13 mouse cellular contexts compared by ENCODE assay signal in the genomic region with DNA sequence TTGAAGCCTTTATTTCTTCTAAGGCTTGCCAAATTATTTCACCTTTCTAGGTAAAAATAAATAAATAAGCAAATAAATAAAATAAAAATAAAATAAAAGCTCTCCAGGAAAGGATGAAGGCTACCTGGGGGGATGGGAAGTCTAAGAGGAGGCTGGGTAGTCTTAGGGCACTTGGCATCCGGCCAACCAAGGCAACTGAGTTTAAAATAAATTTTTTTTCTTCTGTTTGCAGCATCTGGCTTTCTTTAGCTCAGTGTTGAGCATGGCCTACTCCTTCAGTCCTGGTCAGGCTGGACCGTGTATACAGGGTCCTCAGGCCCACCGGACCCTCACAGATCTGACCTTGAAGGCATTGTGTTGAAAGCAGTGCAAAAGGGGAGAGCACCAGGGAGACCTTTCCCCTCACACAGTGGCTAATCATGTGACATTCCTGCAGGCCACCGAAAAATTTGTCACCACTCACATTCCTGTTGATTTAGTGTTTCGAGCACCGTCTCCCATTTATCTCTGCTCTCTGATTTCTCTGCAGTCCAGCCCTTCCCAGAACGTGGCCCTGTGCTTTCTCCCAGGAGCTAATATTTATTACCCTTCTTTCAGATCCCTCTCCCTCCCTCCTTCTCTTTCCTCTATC. TPM values are rescaled to one million over a fixed set of nuclear protein-coding genes. Genes with fewer than 3 reads are reported as not detected.
A peak's percentile ranks its signal among the peaks of the same experiment; 100 is the strongest.
DNase-seq lines count a peak whose midpoint lies in the region; ATAC-seq and TF ChIP-seq lines count a peak whose summit lies in the region.
"Had no signal": no experiment of that assay in that cellular context is flagged by ENCODE, and none has a peak within 500 bp of the region (broad histone marks: within the 10 kb centered on the region; RNA-seq: fewer than 3 reads in every experiment).

No protein-coding gene starts in this region.

- intact Hi-C loops in heart, postnatal 10 days (cut with DNase I), result loop anchor here (2.0 kb wide), 1 partner anchor 16 kb away; no protein-coding TSS in a partner anchor

- WGBS in heart, embryonic 15.5 days, result 20% methylated on average over 7 of the region's 7 CpGs
- WGBS in midbrain, embryonic 11.5 days, result 35% methylated on average over 7 of the region's 7 CpGs
- 33% methylated on average over 7 of the region's 7 CpGs for WGBS in midbrain, postnatal 0 days
- 28% methylated on average over 7 of the region's 7 CpGs for WGBS in stomach, embryonic 15.5 days

- H3K27ac ChIP-seq in heart, embryonic 15.5 days, result peak overlapping the region; percentile 18; the same call in 1 of the 2 replicates
- H3K27ac ChIP-seq in midbrain, embryonic 11.5 days (ENCODE audit: low read depth, low read length), result no peak overlapping the region
- H3K27ac ChIP-seq in midbrain, postnatal 0 days (ENCODE audit: low read depth, low read length), result no peak overlapping the region
- no peak overlapping the region for H3K27ac ChIP-seq in stomach, embryonic 15.5 days
- H3K27ac ChIP-seq: midbrain, embryonic 15.5 days had no signal

- H3K4me1 ChIP-seq in heart, embryonic 15.5 days (replicated peaks), result peaks cover 46% of the 10 kb centered on the region
- H3K4me1 ChIP-seq in midbrain, embryonic 11.5 days (ENCODE audit: control insufficient read depth, insufficient read depth, low read length), result peaks cover 21% of the 10 kb centered on the region
- peaks cover 16% of the 10 kb centered on the region; the same call in 1 of the 2 replicates for H3K4me1 ChIP-seq in midbrain, postnatal 0 days (ENCODE audit: insufficient read depth, low read length)
- H3K4me1 ChIP-seq in stomach, embryonic 15.5 days, result peaks cover 32% of the 10 kb centered on the region

- no peaks in the 10 kb centered on the region for H3K36me3 ChIP-seq in heart, embryonic 15.5 days
- H3K36me3 ChIP-seq in midbrain, embryonic 11.5 days (ENCODE audit: control insufficient read depth, insufficient read depth, low read length), result no peaks in the 10 kb centered on the region
- H3K36me3 ChIP-seq in midbrain, postnatal 0 days (ENCODE audit: insufficient read depth, low read length), result no peaks in the 10 kb centered on the region
- H3K36me3 ChIP-seq in stomach, embryonic 15.5 days, result no peaks in the 10 kb centered on the region
- H3K36me3 ChIP-seq: midbrain, embryonic 15.5 days had no signal

- no peak for TF ChIP-seq CTCF in midbrain, postnatal 0 days (IDR thresholded peaks at IDR 0.05)

- H3K9ac ChIP-seq in heart, embryonic 15.5 days, result no peak overlapping the region
- no peak overlapping the region for H3K9ac ChIP-seq in midbrain, embryonic 11.5 days (ENCODE audit: low read length)
- no peak overlapping the region for H3K9ac ChIP-seq in midbrain, postnatal 0 days (replicated peaks; ENCODE audit: low read length, poor library complexity, severe bottlenecking)
- no peak overlapping the region for H3K9ac ChIP-seq in stomach, embryonic 15.5 days
- H3K9ac ChIP-seq: liver, postnatal 0 days; midbrain, embryonic 15.5 days had no signal

- no peak overlapping the region for H3K4me3 ChIP-seq in heart, embryonic 15.5 days
- no peak overlapping the region for H3K4me3 ChIP-seq in midbrain, embryonic 11.5 days (ENCODE audit: low read depth, low read length)
- no peak overlapping the region for H3K4me3 ChIP-seq in midbrain, postnatal 0 days (ENCODE audit: low read depth, low read length)
- no peak overlapping the region for H3K4me3 ChIP-seq in stomach, embryonic 15.5 days (replicated peaks)
- H3K4me3 ChIP-seq: midbrain, embryonic 15.5 days had no signal

- no peaks in the 10 kb centered on the region for H3K9me3 ChIP-seq in heart, embryonic 15.5 days (replicated peaks)
- H3K9me3 ChIP-seq in midbrain, embryonic 11.5 days (ENCODE audit: control insufficient read depth, low read length), result no peaks in the 10 kb centered on the region
- no peaks in the 10 kb centered on the region for H3K9me3 ChIP-seq in midbrain, postnatal 0 days (ENCODE audit: low read length)
- no peaks in the 10 kb centered on the region for H3K9me3 ChIP-seq in stomach, embryonic 15.5 days
- H3K9me3 ChIP-seq: G1E; midbrain, embryonic 15.5 days had no signal

- no peaks in the 10 kb centered on the region for H3K27me3 ChIP-seq in heart, embryonic 15.5 days
- H3K27me3 ChIP-seq in midbrain, embryonic 11.5 days (ENCODE audit: control insufficient read depth, insufficient read depth, low read length), result peaks cover 48% of the 10 kb centered on the region
- H3K27me3 ChIP-seq in midbrain, postnatal 0 days (ENCODE audit: insufficient read depth, low read length), result no peaks in the 10 kb centered on the region
- no peaks in the 10 kb centered on the region for H3K27me3 ChIP-seq in stomach, embryonic 15.5 days (replicated peaks)

- H3K4me2 ChIP-seq in heart, embryonic 15.5 days, result peak overlapping the region; percentile 21; the same call in 1 of the 2 replicates
- no peak overlapping the region for H3K4me2 ChIP-seq in midbrain, embryonic 11.5 days
- no peak overlapping the region for H3K4me2 ChIP-seq in midbrain, postnatal 0 days (ENCODE audit: low read depth, low read length, poor library complexity, severe bottlenecking)
- H3K4me2 ChIP-seq in stomach, embryonic 15.5 days, result 0 out of 2 replicates have a peak overlapping the region, but pooled peaks have one; percentile 3
- H3K4me2 ChIP-seq: midbrain, embryonic 15.5 days had no signal

- DNase-seq in adrenal gland, adult 2 months, result peak; percentile 47
- no peak for DNase-seq in adrenal gland, postnatal 10 days
- DNase-seq in heart, postnatal 10 days, result no peak
- peak; percentile 82 for DNase-seq in midbrain, embryonic 11.5 days (ENCODE audit: low spot score, missing footprints)
- no peak for DNase-seq in midbrain, postnatal 0 days (ENCODE audit: low spot score)
- no peak for DNase-seq in cerebellum, adult 11-12 months
- DNase-seq: kidney, adult 2 months; layer of hippocampus, adult 9-11 months; liver, postnatal 0 days had no signal

- ATAC-seq in heart, embryonic 15.5 days (replicated peaks; ENCODE audit: insufficient number of reproducible peaks, insufficient read depth, low FRiP score, low read depth), result no peak
- no peak for ATAC-seq in midbrain, embryonic 11.5 days (ENCODE audit: low FRiP score)
- no peak for ATAC-seq in midbrain, postnatal 0 days (ENCODE audit: low FRiP score)
- ATAC-seq in stomach, embryonic 15.5 days (ENCODE audit: insufficient read depth, low FRiP score, low read depth), result no peak
- ATAC-seq: liver, postnatal 0 days had no signal

RNA-seq across cellular contexts. Expression of gene Gadd45g, which starts 6.2 kb away (rescaled TPM):
- 10 to 100 TPM; 41.0 to 57.6 TPM for total RNA-seq in adrenal gland, adult 2 months (2021)
- 20.8 and 30.2 TPM in 2 replicates for polyA plus RNA-seq in adrenal gland, adult 2 months (2012; rRNA removed)
- 10 to 100 TPM; 28.4 to 87.1 TPM for total RNA-seq in adrenal gland, postnatal 10 days (2021)
- polyA plus RNA-seq in heart, embryonic 15.5 days (2015; fragmentation: Nextera tagmentation; extraction: Ambion mirVana), result 47.3 and 49.1 TPM in 2 replicates
- 10 to 100 TPM; 27.8 to 37.9 TPM for total RNA-seq in heart, postnatal 10 days (2021)
- polyA plus RNA-seq in midbrain, embryonic 11.5 days (2014; fragmentation: Nextera tagmentation; extraction: Ambion mirVana), result 252 and 256 TPM in 2 replicates
- 7.3 and 10.3 TPM in 2 replicates for total RNA-seq in midbrain, postnatal 0 days (2014; rRNA removed)
- 20.4 and 23.3 TPM in 2 replicates for polyA plus RNA-seq in midbrain, postnatal 0 days (2015; fragmentation: Nextera tagmentation; extraction: Ambion mirVana)
- polyA plus RNA-seq in stomach, embryonic 15.5 days (2015; fragmentation: Nextera tagmentation; extraction: Ambion mirVana), result 36.2 and 39.0 TPM in 2 replicates

RNA-seq across cellular contexts. Expression of gene Sema4d, which starts 59.1 kb away (rescaled TPM):
- 10 to 100 TPM; 14.6 to 15.1 TPM for total RNA-seq in adrenal gland, adult 2 months (2021)
- polyA plus RNA-seq in adrenal gland, adult 2 months (2012; rRNA removed), result 13.3 and 13.7 TPM in 2 replicates
- 10 to 100 TPM; 13.9 to 25.4 TPM for total RNA-seq in adrenal gland, postnatal 10 days (2021)
- 14.7 and 19.8 TPM in 2 replicates for polyA plus RNA-seq in heart, embryonic 15.5 days (2015; fragmentation: Nextera tagmentation; extraction: Ambion mirVana)
- 10 to 100 TPM; 69.1 to 79.5 TPM for total RNA-seq in heart, postnatal 10 days (2021)
- 4.9 and 5.0 TPM in 2 replicates for polyA plus RNA-seq in midbrain, embryonic 11.5 days (2014; fragmentation: Nextera tagmentation; extraction: Ambion mirVana)
- 19.3 and 19.8 TPM in 2 replicates for total RNA-seq in midbrain, postnatal 0 days (2014; rRNA removed)
- polyA plus RNA-seq in midbrain, postnatal 0 days (2015; fragmentation: Nextera tagmentation; extraction: Ambion mirVana), result 13.6 and 13.7 TPM in 2 replicates
- polyA plus RNA-seq in stomach, embryonic 15.5 days (2015; fragmentation: Nextera tagmentation; extraction: Ambion mirVana), result 8.4 and 10.2 TPM in 2 replicates

Comparison
In these comparisons a context has a peak if more than half of its experiments do, and no peak if none do; other contexts are left out.
1. DNase-seq: peak in adrenal gland, adult 2 months (single experiment) and midbrain, embryonic 11.5 days (single experiment); none in adrenal gland, postnatal 10 days (single experiment), heart, postnatal 10 days (0 of 2), midbrain, postnatal 0 days (single experiment) and cerebellum, adult 11-12 months (single experiment).
2. H3K4me2 ChIP-seq: peak in heart, embryonic 15.5 days (single experiment) and stomach, embryonic 15.5 days (single experiment); none in midbrain, embryonic 11.5 days (single experiment) and midbrain, postnatal 0 days (single experiment).